ENCODE assay signal across 20 mouse cellular contexts in the genomic region with DNA sequence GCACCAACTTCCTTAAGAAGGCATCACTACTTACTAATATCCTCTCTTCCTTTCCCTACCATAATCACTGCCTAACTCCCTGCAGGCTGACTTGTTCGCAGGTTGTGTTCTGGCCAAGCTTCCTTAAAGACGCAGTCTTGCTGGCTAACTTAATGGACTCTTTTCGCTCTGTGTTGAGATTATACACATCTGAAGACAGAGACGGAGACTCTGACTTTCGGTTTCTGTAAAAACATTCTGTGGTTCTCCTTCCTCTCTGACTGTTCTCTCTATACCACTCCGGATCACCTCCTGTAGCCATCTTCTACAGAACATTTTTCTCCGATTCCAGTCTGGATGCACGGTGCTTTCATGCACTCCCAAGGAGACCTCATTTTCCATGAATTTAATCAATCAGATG.
"Had no signal": no experiment of that assay in that cellular context is flagged by ENCODE, and none has a peak within 500 bp of the region (broad histone marks: within the 10 kb centered on the region; RNA-seq: fewer than 3 reads in every experiment).

No protein-coding gene starts in this region.

- H3K27ac ChIP-seq: kidney, postnatal 0 days; layer of hippocampus, adult 2 months; limb, embryonic 10.5 days; limb, embryonic 13.5 days; liver, embryonic 12.5 days; liver, embryonic 15.5 days; neural tube, embryonic 12.5 days; neural tube, embryonic 15.5 days; stomach, embryonic 15.5 days had no signal

- H3K4me2 ChIP-seq: limb, embryonic 13.5 days; liver, embryonic 12.5 days; liver, embryonic 15.5 days; midbrain, embryonic 11.5 days; neural tube, embryonic 12.5 days; neural tube, embryonic 15.5 days; stomach, embryonic 15.5 days had no signal

- DNase-seq: kidney, postnatal 25 days; layer of hippocampus, adult 9-11 months; liver; lung, adult 2 months; lung, postnatal 14 days; lung, postnatal 4 days; midbrain, embryonic 14.5 days; retina, postnatal 1 day; right cerebral cortex, postnatal 25 days; thymus, postnatal 36 days had no signal

- H3K36me3 ChIP-seq: limb, embryonic 10.5 days; limb, embryonic 13.5 days; liver, embryonic 12.5 days; liver, embryonic 15.5 days; neural tube, embryonic 12.5 days; neural tube, embryonic 15.5 days; stomach, embryonic 15.5 days had no signal

- H3K9ac ChIP-seq: limb, embryonic 13.5 days; liver, embryonic 12.5 days; liver, embryonic 15.5 days; neural tube, embryonic 12.5 days; neural tube, embryonic 15.5 days; stomach, embryonic 15.5 days had no signal

- ATAC-seq: liver, embryonic 12.5 days had no signal

- H3K27me3 ChIP-seq: limb, embryonic 13.5 days; liver, embryonic 12.5 days; liver, embryonic 15.5 days; neural tube, embryonic 12.5 days; stomach, embryonic 15.5 days had no signal

- H3K4me1 ChIP-seq: liver, embryonic 12.5 days; liver, embryonic 15.5 days; neural tube, embryonic 12.5 days; neural tube, embryonic 15.5 days had no signal

- H3K4me3 ChIP-seq: layer of hippocampus, adult 2 months; limb, embryonic 10.5 days; limb, embryonic 13.5 days; liver, embryonic 12.5 days; liver, embryonic 15.5 days; neural tube, embryonic 12.5 days; neural tube, embryonic 15.5 days; stomach, embryonic 15.5 days had no signal

- H3K9me3 ChIP-seq: limb, embryonic 10.5 days; limb, embryonic 13.5 days; liver, embryonic 12.5 days; liver, embryonic 15.5 days; neural tube, embryonic 12.5 days; neural tube, embryonic 15.5 days; stomach, embryonic 15.5 days had no signal
